Mouse (Mus musculus): ENCODE data around the gene Tmem19. TPM values are rescaled to one million over a fixed set of nuclear protein-coding genes. Genes with fewer than 3 reads are reported as not detected.

Tmem19 gene
- polyA plus RNA-seq, 3 experiments from 2014 or later = 35.8 to 43.5 (median 39.4) TPM

- ATAC-seq = no peak
These were observed 53.1 kb downstream of the Tmem19 start for GRCm38 (mm10) chr10:115309191-115309590.

DNA sequence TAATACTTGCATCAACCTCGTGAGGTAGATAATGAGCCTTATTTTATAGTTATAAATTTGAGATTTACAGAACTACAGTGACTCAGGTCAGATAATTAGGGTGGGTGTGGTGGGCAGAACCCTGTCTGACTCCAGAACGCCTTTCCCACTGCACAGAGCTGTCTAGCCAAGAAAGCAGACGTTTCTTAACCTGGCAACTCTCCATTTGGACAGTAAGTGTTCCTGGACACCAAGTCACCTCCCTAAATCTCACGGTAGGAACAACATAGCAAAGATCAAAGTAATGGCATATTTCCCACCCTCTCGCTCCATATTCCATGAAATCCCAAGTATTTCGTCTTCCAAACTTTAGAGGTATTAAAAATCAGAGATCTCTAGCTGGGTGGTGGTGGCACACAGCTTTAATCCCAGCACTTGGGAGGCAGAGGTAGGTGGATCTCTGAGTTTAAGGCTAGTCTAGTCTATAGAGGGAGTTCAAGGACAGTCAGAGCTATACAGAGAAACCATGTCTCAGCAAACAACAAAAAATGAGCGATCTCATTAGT lies 54.9 kb downstream of the Tmem19 start:
- no peak for ATAC-seq

DNA sequence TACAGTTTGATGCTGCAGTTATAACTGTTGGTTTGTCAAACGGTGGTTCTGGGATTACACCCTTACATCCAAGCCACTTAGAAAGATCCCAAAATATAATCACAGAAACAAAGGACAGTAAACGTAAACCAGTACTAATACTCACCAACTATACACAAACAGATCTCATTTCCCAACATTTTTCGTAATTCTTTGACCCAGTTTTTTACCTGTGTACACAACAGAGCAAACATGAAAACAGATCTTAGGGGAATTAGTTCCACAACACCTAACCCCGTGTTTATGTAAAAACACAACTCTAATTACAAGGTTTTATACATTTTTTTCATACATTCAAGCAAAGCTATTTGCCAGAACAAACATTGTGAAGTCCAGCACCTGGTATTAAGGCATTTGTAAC lies 63.6 kb downstream of the Tmem19 start:
- no peak for ATAC-seq

- ATAC-seq = no peak
These were observed 64.7 kb downstream of the Tmem19 start for GRCm38 (mm10) chr10:115297582-115297981.

- ATAC-seq = no peak
These were observed 65.8 kb downstream of the Tmem19 start for GRCm38 (mm10) chr10:115296401-115296935.

GRCm38 (mm10) chr10:115295162-115295561 lies 67.1 kb downstream of the Tmem19 start:
- ATAC-seq = no peak

DNA sequence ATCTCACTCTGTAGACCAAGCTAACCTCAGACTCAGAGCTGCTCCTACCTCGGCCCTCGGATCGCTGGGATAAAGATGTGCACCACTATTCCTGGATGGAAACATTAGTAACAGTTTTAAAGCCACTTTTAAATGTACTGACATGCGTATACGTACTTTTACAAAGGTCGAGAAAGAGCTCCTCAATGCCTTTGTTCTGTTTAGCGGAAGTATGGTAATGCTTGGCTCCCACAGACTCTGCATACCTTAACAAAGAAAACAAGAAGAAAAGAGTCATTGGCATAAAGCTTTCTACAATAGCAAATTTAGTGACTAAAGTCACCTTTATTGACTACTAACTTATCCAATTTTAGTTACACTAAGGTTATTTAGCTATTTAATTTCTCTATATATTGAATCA lies 67.6 kb downstream of the Tmem19 start:
- ATAC-seq = no peak

DNA sequence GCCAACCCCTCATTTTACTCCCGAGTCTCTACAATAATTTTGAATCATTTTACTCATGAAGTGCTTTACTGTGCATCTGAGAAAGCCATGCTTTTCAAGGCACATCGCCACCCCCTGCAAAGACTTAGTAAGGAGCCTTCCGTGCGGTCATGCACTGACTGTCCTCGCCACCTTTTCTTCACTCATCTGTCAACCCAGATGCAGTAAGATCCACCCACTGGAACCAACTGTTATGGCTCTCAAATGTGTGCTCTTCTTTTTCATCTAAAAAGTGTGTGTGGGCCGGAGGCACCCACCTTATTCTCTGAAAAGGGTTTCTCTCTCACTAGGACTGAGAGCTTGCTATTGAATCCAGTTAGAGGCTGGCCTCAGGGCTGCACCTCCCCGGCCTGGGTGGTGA lies 68.4 kb downstream of the Tmem19 start:
- no peak for ATAC-seq

- ATAC-seq = no peak
These were observed 71.6 kb downstream of the Tmem19 start for GRCm38 (mm10) chr10:115290671-115291070.

Other genes with a start within 250 kb of the Tmem19 start
- gene Tph2, start 177.5 kb downstream of the Tmem19 start, polyA plus RNA-seq (2017; shearing (Covaris generic)) = not detected
- gene Tbc1d15, start 111.0 kb downstream of the Tmem19 start, polyA plus RNA-seq (2017; shearing (Covaris generic)) = 100 to 1,000 TPM; 105 to 125 (median 108) TPM
- 10 to 100 TPM; 19.2 to 22.6 (median 21.0) TPM for gene Rab21, start 46.9 kb downstream of the Tmem19 start, polyA plus RNA-seq (2017; shearing (Covaris generic))
- 10 to 100 TPM; 13.6 to 18.7 (median 17.9) TPM for gene Thap2, start 21.9 kb upstream of the Tmem19 start, polyA plus RNA-seq (2017; shearing (Covaris generic))
- 10 to 100 TPM; 25.6 to 37.1 (median 33.7) TPM for gene Zfc3h1, start 22.5 kb upstream of the Tmem19 start, polyA plus RNA-seq (2017; shearing (Covaris generic))
- gene A930009A15Rik, start 207.5 kb upstream of the Tmem19 start, polyA plus RNA-seq (2017; shearing (Covaris generic)) = not detected
- under 1 TPM in 1 of 3 experiments, not detected in 2; 0.15 TPM for gene Lgr5, start 225.3 kb upstream of the Tmem19 start, polyA plus RNA-seq (2017; shearing (Covaris generic))